Mouse (Mus musculus): ENCODE measurements around the gene Sstr5. TPM values are rescaled to one million over a fixed set of nuclear protein-coding genes. Genes with fewer than 3 reads are reported as not detected.
A peak's percentile ranks its signal among the peaks of the same experiment; 100 is the strongest.

Sstr5 gene
- total RNA-seq, 2 experiments from 2014 or later: not detected

GRCm38 (mm10) chr17:25474330-25475077 lies 22.6 kb downstream of the Sstr5 start:
- peak; percentile 75 for DNase-seq

- DNase-seq: no peak
Observed at GRCm38 (mm10) chr17:25472044-25472443, 25.0 kb downstream of the Sstr5 start.

GRCm38 (mm10) chr17:25471418-25471817 lies 25.7 kb downstream of the Sstr5 start:
- peak; percentile 19 for DNase-seq

GRCm38 (mm10) chr17:25469798-25470197 lies 27.3 kb downstream of the Sstr5 start:
- peak; percentile 79 for DNase-seq

DNA sequence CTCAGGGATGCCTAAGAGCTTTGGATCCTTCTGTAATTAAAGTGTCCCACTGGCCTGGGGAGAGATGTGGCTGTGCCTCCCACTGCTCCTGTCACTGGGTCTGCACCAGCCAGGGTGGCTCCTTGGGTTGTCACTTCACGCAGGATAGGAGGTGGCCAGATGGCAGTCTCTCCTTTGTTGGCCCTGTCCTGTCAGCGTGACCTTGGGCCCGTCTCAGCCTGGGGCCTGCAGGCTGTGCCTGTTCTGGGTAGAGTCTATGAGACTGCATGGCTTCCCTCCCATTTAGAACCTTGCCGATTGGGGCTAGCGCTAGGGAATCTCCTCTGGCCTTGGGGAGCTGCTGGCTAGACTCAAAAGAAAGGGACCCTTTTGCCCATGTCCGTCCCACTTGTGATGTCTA lies 28.8 kb downstream of the Sstr5 start:
- DNase-seq: no peak

DNA sequence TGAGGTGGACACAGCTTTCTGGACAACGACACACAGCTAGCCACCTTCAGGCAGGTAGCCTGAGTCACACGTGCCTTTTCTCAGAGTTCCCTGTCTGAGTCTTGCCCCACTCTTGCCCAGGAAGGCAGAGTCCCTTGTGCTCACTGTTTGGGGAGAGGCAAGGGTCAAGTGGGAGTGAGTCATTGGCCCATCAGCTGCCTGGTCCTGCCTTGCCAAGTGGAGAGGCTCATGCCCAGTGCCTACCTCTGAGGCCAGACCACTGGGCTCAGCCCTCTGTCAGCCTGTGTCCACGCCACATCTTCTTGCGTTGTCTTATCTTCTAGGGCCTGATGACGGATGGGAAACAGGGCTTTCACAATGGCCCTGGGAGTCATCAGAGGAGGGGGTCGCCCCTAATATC lies 29.3 kb downstream of the Sstr5 start:
- DNase-seq: no peak

DNA sequence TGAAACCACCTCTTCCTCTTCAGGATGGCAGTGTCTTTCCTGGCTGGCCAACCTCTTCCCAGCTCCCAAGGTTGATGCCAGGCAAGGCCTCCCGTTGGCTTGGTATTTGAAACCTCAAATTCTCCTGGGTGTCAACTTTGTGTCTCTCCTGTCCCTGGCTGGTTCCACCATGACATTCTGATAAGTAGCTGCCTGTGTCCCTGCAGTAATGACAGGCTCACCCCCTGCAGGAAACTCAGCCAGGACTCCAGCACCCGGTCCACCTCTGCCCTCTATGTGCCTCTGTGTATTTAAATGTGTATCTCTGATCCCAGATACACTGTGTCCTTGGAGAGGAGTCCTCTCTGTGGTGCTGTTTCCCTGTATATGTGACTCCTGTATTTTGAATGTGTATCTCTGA lies 30.8 kb downstream of the Sstr5 start:
- no peak for DNase-seq

DNA sequence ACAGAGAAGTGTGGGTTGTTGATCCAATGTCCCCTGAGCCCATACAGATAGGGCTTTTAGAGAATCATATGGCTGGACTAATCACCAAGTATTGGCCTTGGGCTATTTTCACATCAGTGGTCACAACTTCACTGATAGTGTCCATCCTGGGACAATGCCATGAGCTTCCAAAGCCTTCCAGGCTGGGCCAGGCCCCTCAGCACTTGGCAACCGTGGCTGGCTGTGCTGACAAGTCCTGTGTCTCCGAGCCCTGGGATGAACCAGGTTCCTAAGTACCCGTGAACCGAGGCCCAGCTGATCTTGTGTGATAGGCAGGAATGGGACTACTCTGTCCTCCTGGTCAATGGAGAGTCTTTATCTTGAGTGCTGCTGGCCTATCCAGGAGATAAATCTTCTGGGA lies 33.0 kb downstream of the Sstr5 start:
- no peak for DNase-seq

DNA sequence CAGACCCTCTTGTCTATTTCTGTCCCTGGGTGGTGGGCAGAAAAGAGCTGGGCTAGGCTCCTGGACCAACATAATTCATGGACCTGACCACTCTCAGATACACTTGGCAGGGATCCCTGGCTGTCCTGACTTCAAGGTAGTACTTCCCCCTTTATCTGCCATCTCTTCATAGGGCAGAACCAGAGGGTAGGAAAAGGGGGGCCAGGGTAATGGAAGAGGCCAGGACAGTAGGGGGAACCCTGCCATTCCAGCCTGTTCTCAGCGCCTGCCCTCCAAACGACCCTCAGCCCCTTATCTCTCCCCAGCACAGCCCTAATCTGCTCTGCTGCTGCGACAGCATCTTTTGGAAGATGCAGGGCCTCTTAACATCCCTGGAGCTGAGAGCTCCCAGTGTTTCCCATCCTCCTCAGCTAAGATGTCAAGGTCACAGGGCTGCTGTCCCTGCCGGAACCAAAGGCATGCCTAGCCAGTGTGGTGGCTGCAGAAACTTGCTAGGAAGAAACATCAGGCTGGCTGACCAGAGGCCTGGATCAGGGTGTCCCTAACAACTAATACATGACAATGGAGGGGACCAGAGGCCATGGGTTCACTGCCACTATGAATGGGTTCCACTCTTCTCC lies 33.7 kb downstream of the Sstr5 start:
- DNase-seq: no peak

GRCm38 (mm10) chr17:25462236-25462875 lies 34.7 kb downstream of the Sstr5 start:
- peak; percentile 27 for DNase-seq

DNA sequence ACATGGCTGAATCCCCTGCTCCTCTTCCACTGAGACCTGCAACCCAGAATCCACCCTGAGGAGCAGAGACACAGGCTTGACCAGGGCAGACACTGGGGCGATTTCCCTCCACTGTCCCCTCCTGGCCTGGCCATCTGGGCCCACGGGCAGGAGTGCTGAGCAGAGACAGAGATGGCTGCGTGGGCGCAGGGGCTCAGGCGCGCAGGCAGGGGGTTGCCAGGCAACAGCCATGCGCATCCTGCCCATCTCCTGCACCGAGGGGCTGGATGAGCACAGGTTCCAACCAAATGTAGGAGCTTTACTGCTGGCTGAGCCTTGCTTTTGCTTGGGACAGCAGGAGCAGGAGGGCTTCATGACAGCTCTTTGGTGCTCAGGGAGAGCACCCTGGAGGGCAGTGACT lies 40.5 kb downstream of the Sstr5 start:
- DNase-seq: no peak

DNA sequence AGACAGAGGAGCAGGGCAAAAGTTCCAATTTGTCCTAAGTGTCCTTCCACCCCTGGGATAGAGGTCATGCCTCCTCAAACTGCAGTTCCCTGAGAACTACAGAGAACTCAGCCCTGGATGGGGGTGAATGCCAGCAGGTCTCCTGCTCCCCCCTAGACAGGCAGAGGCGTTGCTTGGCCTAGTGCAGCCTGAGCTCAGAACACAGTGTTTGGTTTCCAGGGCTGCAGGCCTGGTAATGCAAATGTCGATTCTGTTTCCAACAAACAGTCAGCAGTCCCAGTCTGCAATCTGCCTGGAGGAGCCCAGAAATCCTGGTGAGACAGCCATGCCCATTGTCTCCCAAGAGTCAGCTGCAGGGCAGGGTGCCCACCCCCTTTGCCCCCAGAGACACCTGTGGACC lies 42.8 kb downstream of the Sstr5 start, which contains the start of gene Tekt4:
Tekt4 (plus strand) TSS at position 344 of the 400 bp plus-strand sequence.
- DNase-seq: no peak

GRCm38 (mm10) chr17:25452246-25452965 lies 44.7 kb downstream of the Sstr5 start:
- no peak for DNase-seq

GRCm38 (mm10) chr17:25450329-25450728 lies 46.8 kb downstream of the Sstr5 start:
- DNase-seq: no peak

DNA sequence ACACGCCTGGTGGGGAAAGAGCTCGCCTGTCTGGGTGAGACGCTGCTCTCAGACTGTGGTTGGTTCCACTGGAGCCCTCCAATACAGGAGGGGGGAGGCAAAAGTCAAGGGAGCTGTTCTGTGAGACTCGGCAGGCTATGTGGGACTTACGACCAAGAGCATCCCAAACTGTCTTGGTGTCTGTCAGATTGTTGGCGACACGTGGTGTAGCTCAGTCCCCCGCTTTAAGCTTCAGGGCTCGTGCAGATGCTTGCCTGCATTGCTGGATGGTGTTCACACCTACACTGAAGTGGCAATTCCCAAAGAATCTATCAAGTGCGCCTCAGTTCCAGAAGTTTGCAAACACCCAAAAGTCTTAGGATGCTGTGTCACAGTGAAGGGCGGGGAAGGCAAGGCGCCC lies 49.2 kb downstream of the Sstr5 start:
- no peak for DNase-seq

GRCm38 (mm10) chr17:25445841-25446240 lies 51.2 kb downstream of the Sstr5 start:
- no peak for DNase-seq

GRCm38 (mm10) chr17:25445074-25445473 lies 52.0 kb downstream of the Sstr5 start:
- DNase-seq: no peak

DNA sequence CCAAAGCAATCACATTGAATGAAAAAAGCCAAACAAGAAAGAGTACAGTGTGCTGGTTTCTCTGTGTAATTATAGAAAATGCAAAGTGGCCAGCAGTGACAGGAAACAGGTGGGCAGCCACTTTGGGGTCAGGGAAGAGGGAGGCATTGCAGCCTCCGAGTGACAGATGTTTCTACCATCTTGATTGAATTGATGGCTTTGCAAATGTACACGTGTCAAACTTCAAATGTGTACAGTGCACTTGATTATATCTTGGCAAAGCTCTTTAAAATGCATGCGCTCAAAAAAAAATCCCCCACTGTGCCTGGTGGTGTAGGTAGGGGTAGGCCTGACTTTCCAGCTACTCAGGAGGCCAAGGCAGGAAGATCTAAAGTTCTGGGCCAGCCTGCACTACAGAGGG lies 54.2 kb downstream of the Sstr5 start:
- no peak for DNase-seq

DNA sequence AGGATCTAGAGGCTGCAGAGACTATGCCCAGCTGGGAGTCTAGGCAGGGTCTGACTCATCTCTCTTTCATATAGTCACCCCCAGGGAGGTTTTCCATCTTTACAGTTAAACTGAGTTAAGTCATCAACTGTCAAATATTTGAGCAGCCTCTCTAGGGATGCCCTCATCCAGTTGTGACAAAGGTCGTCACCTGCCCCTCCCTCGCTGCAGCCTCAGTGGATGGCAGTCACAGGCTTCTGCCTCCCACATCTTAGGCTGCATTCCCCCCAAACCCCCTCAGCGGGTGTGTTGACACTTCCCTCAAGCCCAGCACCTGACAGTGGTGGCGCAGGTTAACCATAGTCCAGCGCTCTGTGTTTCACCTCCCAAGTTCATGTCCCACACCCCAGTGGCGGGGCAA lies 55.7 kb downstream of the Sstr5 start:
- no peak for DNase-seq

Data from heart, postnatal 4 days (tissue).